Mouse (Mus musculus): Measurements from ENCODE around the gene Phc3. TPM values are rescaled to one million over a fixed set of nuclear protein-coding genes. Genes with fewer than 3 reads are reported as not detected.

The Phc3 gene
- polyA plus RNA-seq, 1 experiment from 2014 or later: 8.8 TPM

Other genes with a start within 250 kb of the Phc3 start
- gene Samd7, start 223.1 kb downstream of the Phc3 start, polyA plus RNA-seq (2014; fragmentation: Nextera tagmentation; extraction: Ambion mirVana): not detected in 2 replicates
- gene Sec62, start 176.5 kb downstream of the Phc3 start, polyA plus RNA-seq (2014; fragmentation: Nextera tagmentation; extraction: Ambion mirVana): 73.9 and 76.5 TPM in 2 replicates
- 4.0 TPM in 2 replicates for gene Gpr160, start 113.5 kb downstream of the Phc3 start, polyA plus RNA-seq (2014; fragmentation: Nextera tagmentation; extraction: Ambion mirVana)
- 48.0 and 51.8 TPM in 2 replicates for gene Prkci, start 26.3 kb upstream of the Phc3 start, polyA plus RNA-seq (2014; fragmentation: Nextera tagmentation; extraction: Ambion mirVana)
- gene Skil, start 125.6 kb upstream of the Phc3 start, polyA plus RNA-seq (2014; fragmentation: Nextera tagmentation; extraction: Ambion mirVana): 23.6 and 25.0 TPM in 2 replicates
- 6.1 and 10.0 TPM in 2 replicates for gene Cldn11, start 180.5 kb upstream of the Phc3 start, polyA plus RNA-seq (2014; fragmentation: Nextera tagmentation; extraction: Ambion mirVana)

Measured in intestine, embryonic 14.5 days (tissue).